Mouse (Mus musculus) left cerebral cortex, adult 9 months (tissue): ENCODE data around the gene Cenpt.
"Not testable (repeated sequence)": the region's sequence is repeated elsewhere in the genome, so short reads cannot be mapped to it uniquely, and the experiment has no call there.

Source experiments
- DNase-seq, 2 experiments: peaks; one replicate each; pipeline ENCODE4 v3.0.0; 2022; ENCODE audit warnings: low spot score in 2 of 2

Cenpt gene

GRCm38 (mm10) chr8:105854715-105855216, 1.7 kb upstream of the Cenpt start, which contains the start of gene Thap11:
Thap11 (plus strand) TSS chr8:105855132.
- peak; percentile 76 to 90 for DNase-seq

GRCm38 (mm10) chr8:105854303-105854702, 1.2 kb upstream of the Cenpt start:
- no peak for DNase-seq

DNA sequence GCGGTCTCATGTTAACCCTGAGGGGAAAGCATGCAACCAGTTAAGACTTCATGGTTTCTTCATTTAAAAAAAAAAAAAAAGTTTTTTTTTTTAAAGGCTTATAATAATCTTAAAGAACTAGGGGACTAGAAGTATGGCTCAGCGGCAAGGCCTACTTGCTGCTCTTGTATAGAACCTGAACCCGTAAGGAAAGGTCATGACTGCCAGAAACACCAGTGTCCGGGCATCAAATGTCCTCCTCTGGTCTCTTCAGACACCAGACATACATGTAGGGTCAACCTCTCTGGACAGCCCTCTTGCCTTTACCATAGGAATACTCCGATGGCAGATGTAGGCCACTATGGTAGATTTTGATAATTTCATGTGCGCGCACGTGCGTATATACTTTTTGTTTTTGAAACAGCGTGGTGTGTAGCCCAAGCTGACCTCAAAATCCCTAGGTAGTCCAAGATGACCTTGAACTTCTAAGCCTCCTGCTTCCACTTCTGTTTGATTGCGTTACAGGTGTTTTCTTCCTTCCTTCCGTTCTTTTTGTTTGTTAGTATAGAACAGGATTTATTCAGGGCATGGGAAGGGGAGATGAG, 840 bp downstream of the Cenpt start:
- no peak for DNase-seq

GRCm38 (mm10) chr8:105851651-105852143, 1.4 kb downstream of the Cenpt start:
- peak; percentile 70 to 91 for DNase-seq

DNA sequence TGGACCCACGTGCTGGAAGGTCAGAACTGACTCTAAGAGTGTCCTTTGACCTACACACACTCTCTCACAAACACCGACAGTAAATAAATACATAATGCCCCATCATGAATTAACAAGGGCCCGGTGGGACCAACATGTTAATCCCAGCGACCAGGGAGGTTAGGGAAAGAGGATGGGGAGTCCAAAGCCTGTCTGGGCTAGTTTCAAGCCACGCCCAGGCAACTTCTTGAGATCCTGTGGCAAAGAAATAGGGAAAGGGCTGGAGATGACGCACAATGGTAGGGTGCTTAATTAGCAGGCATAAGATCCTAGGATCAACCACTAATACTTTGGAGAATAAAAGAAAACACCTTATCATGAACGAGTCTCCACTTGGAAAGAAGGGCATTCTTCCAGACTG, 2.5 kb downstream of the Cenpt start:
- no peak for DNase-seq

- no peak for DNase-seq
Measured at GRCm38 (mm10) chr8:105850014-105850413, 3.1 kb downstream of the Cenpt start.

- no peak for DNase-seq
Measured at GRCm38 (mm10) chr8:105846678-105847077, 6.4 kb downstream of the Cenpt start.

DNA sequence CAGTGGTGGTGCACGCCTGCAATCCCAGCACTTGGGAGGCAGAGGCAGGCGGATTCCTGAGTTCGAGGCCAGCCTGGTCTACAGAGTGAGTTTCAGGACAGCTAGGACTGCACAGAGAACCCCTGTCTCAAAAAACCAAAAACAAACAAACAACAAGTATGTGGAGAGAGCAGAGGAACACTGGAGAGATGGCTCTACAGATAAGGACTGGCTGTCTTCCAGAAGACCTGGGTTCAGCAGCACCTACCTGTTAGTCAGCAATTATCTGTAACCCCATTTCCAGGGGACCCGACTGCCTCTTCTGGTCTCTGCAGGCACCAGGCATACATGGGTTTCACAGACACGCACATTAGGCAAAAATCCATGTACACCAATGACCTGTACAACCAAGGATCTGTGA, 13.9 kb downstream of the Cenpt start:
- DNase-seq: no peak

- DNase-seq: no peak
Measured at GRCm38 (mm10) chr8:105836991-105837390, 16.1 kb downstream of the Cenpt start.

DNA sequence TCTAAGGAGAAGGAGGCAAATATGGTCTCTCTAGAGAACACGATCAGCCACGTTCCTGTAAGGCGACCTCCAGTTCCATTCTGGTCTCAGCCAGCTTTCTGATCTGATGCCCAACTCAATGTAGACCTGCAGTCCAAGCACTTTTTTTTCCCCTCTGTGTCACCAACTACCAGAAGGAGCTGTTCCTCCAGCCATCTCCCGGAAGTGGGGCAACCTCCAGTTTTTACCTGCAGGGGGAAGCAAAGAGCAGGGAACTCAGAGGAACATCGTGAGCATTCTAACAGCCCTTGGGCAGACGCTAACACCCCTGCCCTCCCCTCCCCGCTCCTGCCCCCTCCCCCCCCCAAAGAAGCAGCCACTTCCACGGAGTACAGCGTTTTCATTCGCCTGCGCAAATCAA, 17.8 kb downstream of the Cenpt start:
- DNase-seq: peak in 1 of 2 experiments; percentile 73

GRCm38 (mm10) chr8:105833740-105834139, 19.3 kb downstream of the Cenpt start:
- DNase-seq: not testable (repeated sequence)

GRCm38 (mm10) chr8:105826861-105827848, 25.9 kb downstream of the Cenpt start, which contains the start of the genes Ranbp10 and Tsnaxip1:
Ranbp10 (minus strand) TSS chr8:105827350.
Tsnaxip1 (plus strand) TSS chr8:105827731.
- peak; percentile 99 for DNase-seq

DNA sequence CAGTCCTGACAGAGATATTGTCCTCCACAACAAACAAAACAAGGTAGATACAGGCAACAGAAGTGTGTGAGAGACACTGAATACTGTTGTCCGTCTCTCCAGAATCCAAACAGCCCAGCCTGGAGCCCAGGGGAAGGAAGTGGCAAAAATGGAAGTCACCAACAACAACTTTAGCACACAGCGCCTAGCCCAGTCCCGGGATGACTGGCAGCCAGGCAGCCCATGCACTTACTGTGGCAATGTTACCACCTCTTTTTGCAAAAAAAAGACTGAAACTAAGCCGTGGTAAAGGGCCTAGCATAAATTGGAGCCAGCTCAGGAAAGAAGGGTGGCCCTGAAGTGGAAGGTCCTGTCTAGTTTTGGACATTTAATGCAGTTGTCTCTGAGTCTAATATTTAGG, 26.7 kb downstream of the Cenpt start:
- DNase-seq: no peak

GRCm38 (mm10) chr8:105825506-105825905, 27.6 kb downstream of the Cenpt start:
- no peak for DNase-seq

GRCm38 (mm10) chr8:105820925-105821324, 32.2 kb downstream of the Cenpt start:
- DNase-seq: no peak

DNA sequence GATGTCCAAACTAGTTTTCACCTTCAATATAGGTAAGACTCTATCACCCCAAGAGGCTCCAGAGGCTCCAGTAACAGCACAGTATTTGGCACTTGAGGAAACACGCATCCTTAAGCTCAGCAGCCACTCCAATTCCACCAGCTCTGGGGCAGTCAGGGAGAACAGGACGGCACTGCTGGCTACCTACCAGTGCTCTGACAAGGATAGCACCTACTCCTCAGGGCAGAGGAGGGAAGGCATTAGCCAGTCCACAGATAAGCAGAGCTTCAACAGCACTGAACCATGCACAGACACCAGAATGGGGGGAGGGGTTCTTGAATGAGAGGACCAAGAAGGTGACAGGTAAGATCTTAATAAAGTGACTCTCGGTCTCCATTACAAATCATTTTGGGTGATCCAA, 33.4 kb downstream of the Cenpt start:
- DNase-seq: no peak

GRCm38 (mm10) chr8:105813241-105813640, 39.8 kb downstream of the Cenpt start:
- no peak for DNase-seq

DNA sequence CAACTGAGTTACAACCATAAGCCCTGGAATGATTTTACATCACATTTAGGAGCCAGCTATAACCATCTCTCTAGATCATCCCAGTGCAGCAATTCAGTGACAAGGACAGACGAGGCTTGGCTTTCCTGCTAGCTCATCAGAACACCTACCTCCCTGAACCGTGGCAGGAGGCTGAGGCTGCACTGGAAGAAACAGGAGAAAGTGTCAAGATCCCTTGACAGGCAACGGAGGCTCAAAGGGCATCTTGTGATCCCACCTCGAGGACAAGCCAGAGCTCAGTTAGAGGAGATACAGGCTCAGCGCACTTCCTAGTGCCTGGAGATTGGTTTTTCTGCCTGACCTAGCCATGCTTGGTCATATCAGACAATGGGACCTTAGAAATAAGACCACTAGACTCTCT, 40.6 kb downstream of the Cenpt start:
- DNase-seq: no peak

- no peak for DNase-seq
Measured at GRCm38 (mm10) chr8:105811543-105811942, 41.5 kb downstream of the Cenpt start.

DNA sequence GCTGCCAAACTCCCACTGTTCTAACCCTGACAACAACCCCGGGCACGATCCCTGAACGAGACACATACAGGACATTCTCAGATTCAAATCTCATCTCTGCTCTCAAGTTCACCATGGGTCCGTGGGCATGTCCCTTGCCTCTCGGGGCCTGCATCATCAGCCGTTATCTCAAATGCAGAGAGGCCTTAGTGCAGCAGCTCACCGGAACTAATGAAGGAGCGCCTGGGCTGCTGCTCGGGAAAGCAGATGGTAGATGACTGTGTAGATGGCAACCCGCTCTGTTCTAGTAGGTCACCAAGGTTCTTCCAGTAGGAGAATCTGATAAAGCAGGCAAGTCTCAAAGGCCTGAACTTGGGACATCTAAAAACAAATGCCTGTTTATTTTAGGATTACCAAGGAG, 42.0 kb downstream of the Cenpt start:
- DNase-seq: no peak

DNA sequence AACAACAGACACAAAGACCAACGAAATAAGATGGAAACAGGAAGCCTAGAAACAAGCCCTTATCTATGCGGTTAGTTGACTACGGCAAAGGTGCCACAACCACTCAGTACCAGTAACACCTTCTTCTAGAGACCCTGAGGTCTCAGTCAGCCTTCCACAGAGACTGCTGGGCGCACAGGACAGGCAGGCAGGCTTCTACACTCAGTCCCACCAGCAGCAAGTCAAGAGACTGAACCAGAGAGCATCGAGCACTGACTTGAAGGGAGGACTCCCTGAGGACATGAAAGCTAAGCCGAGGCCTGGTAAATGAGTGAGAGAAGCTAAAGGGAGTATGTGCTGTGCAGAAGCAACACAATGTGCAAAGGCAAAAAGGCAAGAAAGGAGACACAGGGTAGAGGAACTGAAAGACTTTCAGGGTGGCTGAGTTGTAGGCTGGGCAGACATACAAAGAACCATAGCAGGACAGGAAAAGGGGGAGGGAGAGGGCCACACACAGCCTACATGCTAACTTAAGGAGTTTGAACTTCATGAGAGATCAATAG, 42.8 kb downstream of the Cenpt start:
- no peak for DNase-seq

GRCm38 (mm10) chr8:105808480-105808879, 44.6 kb downstream of the Cenpt start:
- DNase-seq: no peak
